Mouse (Mus musculus) ovary, postnatal 10 days (tissue): Measurements from ENCODE around the gene Ak7.
A peak's percentile ranks its signal among the peaks of the same experiment; 100 is the strongest.

Experiments
- DNase-seq: peaks from one replicate; pipeline ENCODE4 v3.0.0; 2022; ENCODE audit warnings: low spot score

Ak7 gene

GRCm38 (mm10) chr12:105727964-105728363 is 22.2 kb downstream of the Ak7 start:
- no peak for DNase-seq

- no peak for DNase-seq
Observed at GRCm38 (mm10) chr12:105730851-105731460, 25.2 kb downstream of the Ak7 start.

GRCm38 (mm10) chr12:105733370-105734159 is 27.8 kb downstream of the Ak7 start:
- no peak for DNase-seq

DNA sequence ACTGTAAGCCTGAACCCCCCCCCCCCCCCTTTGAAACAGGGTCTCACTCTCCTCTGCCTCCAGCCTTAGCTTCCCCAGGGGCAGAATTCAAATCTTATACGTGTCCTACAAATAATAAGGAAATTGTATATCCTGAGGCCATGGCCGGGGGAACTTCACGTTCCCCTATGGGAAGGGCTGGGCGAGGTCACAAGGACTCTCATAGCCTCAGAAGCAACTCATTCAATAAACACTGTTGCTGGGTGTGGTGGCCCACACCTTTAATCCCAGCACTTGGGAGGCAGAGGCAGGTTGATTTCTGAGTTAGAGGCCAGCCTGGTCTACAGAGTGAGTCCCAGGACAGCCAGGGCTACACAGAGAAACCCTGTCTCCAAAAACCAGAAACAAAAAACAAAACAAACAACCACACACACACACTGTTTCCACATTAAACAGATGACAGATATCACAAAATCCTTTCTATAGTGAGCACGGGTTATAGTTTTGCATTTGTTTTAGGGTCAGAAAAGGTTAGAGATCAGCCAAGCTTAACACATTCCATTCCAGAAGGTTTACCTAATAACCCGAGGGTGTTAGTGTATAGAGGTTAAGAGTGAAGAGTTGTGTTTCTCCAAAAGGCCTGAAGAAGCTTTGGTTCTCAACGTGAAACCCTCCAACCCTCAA is 29.6 kb downstream of the Ak7 start:
- DNase-seq: no peak

DNA sequence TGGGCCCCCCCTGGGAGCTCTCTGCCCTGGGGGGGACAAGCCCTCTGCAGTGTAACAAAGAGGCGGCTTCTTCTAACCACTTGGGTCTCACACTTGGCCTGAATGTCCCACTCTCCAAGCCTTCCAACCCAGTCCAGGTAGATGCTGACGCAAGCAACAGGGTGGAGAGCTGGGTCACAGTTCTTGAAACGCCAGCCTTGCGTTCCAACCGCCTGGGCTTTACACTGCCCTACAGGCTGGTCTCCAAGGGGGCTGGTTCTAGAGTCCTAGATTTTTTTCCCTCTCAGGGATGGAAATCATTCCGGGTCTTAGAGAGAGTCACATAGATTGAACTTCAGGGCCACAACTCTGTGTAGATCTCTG is 30.1 kb downstream of the Ak7 start:
- DNase-seq: no peak

GRCm38 (mm10) chr12:105738316-105739096 is 32.7 kb downstream of the Ak7 start:
- DNase-seq: no peak

DNA sequence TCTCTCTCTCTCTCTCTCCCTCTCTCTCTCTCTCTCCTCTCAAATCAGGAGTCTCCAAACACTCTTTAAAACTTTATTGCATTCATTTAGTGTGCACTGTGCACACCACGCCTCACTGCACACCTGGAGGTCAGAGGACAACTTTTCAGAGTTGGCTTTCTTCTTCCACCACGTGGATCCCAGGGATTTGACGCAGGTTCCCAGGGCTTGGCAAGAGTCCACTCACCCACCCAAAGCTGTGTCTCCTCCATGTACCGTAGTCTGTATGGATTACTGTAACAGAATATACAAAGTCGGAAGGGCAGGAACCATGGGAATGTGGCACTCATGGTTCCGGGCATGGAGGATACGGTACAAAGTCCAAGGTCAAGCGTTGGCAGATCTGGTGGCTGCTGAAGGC is 33.9 kb downstream of the Ak7 start:
- no peak for DNase-seq

DNA sequence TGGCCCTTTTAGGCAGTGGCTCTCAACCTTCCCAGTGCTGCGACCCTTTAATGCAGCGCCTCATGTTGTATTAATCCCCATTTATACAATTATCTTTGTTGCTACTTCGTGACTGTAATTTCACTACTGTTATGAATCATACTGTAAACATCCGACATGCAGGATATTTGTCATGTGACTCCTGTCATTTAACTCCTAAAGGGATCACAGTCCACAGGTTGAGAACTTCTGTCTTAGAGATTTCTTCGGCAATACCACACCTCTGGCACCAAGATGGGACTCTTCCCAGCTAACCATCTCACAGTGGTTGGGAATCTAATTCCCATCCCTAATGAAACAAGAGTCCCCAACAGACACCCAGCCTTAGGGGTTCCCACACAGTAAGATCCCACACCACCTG is 42.3 kb downstream of the Ak7 start:
- DNase-seq: no peak

- DNase-seq: no peak
Observed at GRCm38 (mm10) chr12:105753813-105754212, 48.0 kb downstream of the Ak7 start.

DNA sequence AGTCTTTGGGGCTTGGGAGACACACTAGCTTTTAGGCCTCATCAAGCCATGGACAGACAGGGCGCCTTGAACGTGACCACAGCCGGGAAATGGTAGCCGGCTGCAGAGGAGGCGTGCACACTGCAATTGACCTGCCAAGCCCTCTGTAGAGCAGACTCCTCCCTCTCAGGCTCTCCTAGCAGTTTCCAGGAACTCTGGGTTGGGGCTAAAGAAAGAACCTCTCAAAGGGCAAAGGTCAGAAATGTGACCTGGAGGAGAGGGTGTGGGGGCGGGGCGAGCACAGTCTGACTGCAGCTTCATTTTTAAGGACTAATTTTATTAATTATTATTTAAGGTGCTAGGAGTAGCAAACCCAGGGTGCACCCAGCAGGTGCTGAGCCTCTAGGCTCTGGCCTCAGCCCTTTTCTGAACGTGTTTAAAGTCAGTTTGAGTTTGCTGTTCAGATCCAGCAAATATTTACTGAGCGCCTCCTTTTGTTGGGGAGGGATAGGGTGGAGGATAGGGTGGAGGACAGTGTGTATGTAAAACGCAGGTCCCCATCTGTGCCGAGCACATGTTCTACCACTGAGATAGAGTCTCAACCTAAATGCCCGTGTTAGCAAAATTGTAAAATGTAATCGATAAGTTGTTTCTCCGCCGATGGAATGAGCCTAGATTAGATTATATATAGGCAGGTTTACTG is 52.2 kb downstream of the Ak7 start:
- no peak for DNase-seq

- no peak for DNase-seq
Observed at GRCm38 (mm10) chr12:105758911-105759310, 53.1 kb downstream of the Ak7 start.

DNA sequence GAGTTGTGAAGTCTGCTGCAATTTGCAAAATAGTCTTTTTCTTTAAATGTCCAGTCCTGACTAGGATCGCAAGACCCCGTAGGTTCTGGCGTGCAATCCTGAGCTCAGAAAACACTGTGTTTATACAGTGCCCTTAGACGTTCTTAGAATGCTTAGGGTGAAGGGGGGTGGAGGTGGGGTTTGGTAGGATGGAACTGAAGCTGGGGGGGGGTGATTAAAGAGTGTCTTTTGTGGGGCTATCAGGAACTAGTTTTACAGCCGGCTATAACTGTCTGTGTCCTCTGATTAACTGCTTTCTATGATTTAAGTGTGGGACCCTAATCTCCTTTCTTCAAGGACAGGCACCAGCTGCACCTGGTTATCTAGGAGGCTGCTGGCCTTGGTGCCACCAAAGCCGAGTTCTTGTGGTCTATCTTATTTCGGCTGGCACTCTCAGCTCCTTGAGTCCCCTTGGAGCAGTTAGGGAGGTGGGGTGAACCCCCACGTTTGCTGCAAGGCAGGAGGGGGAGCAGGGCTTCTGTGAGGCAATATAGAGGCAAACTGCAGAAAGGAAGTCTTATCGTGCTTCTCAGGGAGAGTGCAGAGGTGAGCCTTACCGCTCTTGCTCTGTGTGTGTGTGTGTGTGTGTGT is 54.2 kb downstream of the Ak7 start:
- DNase-seq: no peak

DNA sequence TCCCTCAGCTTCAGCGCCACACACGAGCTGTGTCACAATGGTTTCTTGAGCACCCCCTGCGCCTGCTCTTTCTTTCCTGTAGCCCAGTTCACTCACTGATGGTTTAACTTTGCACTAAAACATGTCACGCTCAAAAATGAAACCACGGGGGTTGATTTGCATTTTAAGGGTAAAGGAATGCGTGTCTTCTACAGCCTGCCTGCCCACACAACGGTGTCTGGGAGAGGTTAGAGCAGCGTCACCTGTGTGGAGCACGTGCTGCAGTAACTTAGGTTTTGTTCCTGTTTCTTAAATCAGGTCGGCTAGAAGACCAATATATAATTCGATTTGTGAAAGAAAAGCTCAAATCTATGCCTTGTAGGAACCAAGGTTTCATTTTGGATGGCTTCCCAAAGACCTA is 55.4 kb downstream of the Ak7 start:
- no peak for DNase-seq

GRCm38 (mm10) chr12:105761629-105762028 is 55.9 kb downstream of the Ak7 start:
- no peak for DNase-seq

DNA sequence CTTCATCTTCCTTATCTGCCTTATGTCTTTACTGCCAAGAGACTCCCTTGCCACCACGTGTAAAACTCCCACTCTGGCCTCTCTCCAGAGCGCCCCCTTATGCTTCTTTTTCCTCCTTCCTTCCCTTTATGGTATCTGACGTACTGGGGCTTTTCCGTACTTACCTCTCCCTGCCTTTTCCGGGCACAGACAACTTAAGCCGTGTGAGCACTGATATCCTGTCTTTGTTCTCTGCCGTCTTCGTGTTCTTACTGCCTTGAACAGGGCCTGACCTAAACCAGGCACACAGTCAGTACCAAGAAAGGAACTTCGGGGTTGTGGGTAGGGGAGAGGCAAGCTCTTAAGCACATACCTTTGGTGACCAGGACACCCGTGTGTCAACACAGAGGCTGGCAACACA is 63.9 kb downstream of the Ak7 start:
- DNase-seq: no peak

GRCm38 (mm10) chr12:105774871-105775270 is 69.1 kb downstream of the Ak7 start:
- peak; percentile 7 for DNase-seq

DNA sequence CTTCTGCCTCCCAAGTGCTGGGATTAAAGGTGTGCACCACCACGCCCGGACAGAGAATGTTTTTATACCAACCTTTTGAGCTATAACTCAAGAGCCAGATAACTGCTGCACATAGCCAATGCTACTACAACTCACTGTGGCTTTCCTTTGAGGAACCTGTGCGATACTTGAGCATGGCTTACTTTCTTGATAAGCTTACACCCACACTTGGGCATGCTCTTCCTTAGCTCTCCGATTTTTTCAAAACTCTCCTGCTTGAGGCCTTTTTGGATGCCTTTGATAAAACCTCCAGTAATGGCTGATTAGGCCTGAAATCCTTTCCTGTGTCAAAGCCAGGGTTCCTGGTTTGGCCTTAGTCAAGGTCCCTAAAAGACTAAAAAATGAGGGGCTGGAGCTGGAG is 71.9 kb downstream of the Ak7 start:
- no peak for DNase-seq

GRCm38 (mm10) chr12:105784196-105784999 is 78.6 kb downstream of the Ak7 start, which contains the start of gene Papola:
Gene Papola, plus strand, starts transcription at chr12:105784694.
- peak; percentile 74 for DNase-seq

DNA sequence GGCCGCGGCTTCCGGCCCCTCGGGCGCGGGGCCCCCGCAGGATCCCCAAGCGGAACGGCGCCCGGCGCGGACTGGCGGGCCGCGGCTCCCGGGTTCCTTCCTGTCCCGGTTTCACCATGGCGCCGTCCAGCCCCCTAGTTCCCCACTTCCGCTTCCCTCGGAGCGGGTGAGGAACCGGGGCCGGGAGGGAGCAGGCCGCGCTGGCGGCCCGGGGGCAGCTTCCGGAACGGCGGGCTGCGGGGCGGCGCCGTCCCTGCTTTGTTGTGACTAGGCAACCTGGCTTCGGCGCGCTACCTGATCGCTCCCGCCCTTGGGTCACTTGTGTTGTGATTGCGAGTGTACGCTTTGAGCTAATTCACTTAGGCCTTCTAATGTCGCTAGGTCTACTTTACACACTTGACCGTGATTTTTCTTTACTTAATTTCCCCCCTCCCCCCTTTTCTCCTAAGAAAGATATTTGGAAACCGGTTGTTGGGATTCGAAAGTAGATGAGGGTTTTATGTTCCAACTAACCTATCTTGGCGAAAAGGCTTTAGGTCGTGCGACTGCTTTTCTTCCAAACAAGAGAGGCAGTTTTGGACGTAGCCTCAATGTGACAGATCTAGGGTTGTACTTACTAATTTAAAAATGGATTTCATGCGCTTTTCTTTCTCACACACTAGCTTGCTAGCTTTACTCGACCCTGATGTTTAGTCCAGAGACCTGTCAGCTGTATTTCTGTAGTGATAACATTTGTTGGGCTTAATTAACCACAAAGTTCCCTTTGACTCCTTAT is 79.4 kb downstream of the Ak7 start:
- peak; percentile 46 for DNase-seq

GRCm38 (mm10) chr12:105786113-105786512 is 80.3 kb downstream of the Ak7 start:
- no peak for DNase-seq
